Mouse (Mus musculus) common myeloid progenitor, adult 5-6 weeks (primary cell): Measurements from ENCODE around the gene Prkar2a. TPM values are rescaled to one million over a fixed set of nuclear protein-coding genes. Genes with fewer than 3 reads are reported as not detected.

ENCODE experiments used
- ATAC-seq: replicated peaks from 2 replicates; pipeline ENCODE4 v1.8.0; 2016; ENCODE audit warnings: low read depth, mild to moderate bottlenecking, moderate TSS enrichment, inconsistent platforms; ENCODE audit not compliant: poor library complexity, severe bottlenecking
- total RNA-seq: library from RNA; stranded (forward); fragments of 200-1000, 187-1606 nt; gene quantifications from 2 replicates; pipeline ENCODE4 v1.2.3, GENCODE M21; 2017

Prkar2a gene
- total RNA-seq, 1 experiment from 2014 or later: 28.1 TPM

DNA sequence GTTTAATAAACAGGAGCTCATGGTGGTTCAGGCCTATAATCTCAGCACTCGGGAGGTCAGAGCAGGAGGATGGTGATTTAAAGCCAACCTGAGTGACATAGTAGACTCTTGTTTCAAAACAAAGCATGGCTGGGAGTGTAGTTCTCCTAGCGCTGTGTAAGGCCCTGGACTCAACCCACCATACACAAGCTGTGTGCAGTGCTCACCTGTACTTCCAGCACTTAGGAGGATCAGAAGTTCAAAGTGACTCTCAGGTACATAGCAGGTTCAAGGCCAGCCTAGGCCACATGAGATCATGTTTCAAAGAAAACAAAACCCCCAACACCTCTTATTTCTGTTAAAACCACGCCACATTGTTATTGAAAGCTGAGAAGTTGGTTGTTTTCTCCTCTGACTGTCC lies 99.6 kb downstream of the Prkar2a start:
- no peak for ATAC-seq

DNA sequence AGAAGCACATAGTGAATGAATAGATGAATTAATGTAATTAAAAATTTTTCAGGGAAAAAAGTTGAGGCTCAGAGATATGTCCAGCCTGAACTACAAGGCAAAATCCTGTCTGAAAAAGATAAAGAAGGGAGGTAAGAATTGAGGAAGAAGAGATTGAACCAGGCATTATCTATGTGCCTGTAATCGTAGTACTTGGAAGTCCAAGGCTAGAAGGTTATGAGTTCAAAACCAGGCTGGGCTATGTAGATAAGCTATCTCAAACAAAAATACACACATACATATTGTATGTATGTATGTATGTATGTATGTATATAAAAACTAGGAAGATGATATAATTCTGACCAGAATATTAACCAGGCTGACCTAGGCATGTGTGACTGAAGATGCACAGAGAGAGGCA lies 103.2 kb downstream of the Prkar2a start:
- 0 out of 2 replicates have a peak, but pooled peaks have one; percentile 19 for ATAC-seq

DNA sequence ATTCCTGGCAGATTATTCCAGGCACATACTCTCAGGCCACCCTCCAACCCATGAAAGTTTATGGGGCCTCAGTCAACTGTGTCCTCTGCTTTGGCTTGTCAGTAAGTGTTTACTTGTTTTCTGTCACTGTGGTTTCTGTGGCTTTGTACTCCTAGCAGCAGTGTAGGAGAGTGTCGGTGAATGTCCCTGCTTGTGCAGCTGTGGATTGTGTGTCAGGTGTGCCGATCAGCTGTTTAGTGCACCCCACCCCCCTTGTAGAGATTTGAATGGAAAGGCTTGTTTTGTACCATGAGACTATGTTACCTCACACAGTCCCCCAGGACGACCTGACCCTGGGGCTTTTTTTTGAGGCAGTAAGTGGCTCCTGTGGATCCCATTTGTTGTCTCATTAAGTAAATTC lies 103.6 kb downstream of the Prkar2a start:
- ATAC-seq: no peak

DNA sequence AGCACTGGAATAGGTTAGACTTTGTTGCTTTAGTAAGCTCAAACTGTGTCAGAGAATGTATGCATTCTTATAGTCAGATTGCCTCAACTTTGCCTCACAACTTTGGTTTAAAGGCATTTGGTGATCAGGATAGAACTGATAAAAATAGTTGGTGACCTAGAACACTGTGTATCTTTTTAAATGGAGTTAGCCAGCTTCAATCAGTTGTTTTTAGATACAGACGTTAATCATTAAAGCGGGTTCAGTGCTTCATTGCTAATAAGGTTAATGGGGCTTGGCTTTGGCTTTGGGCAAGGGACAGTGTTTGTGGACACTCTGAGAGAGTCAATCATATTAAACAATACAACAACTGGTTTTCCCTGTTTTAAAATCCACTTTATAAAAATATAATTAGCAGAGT lies 106.2 kb downstream of the Prkar2a start:
- no peak for ATAC-seq

DNA sequence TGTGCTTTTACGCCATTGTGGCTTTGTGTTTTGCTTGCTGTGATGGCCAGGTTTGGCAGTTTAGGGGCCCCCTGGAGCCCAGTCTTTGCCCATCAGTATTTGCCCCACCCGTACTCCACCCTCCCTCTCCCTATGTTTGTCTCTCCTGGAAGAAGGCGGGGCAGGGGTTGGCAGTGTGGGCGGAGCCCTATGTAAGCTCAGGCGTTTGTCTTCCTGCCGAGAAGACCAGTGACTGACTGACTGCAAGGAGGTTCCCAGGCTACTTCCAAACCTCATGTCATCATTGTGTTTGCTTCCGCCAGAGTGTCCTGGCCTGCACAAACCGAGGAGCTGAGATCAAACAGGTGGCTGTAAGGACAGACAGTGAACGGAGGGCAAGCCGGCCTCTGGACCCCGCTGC lies 106.6 kb downstream of the Prkar2a start:
- peak; percentile 71 for ATAC-seq

DNA sequence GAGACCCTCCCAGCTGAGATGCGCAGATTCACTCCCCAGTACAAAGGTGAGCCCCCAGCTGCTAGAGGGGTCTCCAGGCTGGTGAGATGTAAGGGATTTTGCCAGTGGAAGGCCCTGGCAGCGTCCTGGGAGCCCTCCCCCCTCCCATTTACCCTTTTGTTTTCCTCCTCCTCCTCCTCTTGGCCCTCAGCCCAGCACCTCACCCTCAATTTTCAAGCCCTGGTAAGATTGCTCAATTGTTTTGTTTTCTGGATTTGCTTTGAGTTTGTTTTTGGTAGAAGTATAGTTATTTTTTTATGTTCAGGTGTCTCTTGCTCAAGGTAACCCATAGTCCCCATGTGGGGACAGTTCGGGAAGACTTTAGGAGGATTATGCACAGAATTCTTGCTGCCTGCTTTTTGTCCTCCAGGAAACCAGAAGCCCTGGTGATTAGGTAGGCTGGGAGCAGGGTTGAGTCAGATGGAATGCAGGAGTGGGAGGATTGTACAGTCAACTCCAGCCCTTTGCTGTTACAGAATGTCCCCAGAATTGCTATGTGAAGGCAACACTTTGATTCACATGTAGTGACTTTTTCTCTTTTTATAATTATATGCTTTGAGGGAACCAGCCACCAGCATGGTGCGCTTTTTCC lies 107.4 kb downstream of the Prkar2a start:
- ATAC-seq: no peak

DNA sequence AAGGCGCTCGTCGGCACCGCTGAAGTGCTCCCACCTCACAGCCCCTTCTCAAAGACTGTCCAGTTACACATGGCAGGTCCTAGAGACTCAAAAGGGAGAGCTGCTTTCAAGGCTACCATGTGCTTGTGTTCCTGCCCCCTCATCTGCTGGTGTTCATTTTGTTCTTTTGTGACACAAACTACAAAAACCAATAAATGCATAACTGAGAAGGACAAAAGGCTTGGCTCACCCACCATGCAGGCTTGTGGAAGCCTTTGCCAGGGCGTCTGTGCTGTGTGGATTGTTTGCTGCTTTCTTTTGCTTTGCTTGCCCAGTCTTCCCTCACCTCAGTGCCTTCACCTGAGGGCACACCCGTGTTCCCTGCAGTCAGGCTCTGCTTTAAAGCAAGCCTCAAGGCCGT lies 108.4 kb downstream of the Prkar2a start:
- ATAC-seq: no peak

DNA sequence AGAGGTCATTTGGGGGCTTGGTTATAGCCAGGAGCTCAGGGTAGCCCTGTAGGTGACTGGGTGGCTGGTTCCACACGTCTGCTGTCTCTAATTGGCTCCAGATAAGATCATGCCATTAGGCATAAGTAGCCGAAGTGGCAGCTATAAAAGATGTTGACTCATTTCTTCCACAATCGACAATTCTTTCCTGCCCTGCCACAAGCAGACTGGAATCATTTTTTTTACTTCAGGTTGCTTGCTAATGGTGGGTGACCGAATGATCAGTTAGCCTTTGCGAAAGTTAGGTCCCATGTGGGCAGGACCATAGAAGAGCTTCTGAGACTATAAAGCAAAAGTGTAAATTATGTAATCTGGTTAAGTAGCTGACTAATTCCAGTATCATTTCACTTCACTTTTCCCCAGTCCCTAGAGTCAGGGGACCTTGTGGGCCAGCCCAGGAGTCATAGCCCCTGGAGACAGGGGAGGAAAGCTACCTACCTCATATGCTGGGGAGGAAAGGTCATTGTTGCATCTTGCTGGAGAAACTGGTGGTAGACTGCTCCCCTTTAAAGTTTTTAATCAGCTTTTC lies 109.5 kb downstream of the Prkar2a start:
- no peak for ATAC-seq

GRCm38 (mm10) chr9:108799564-108799963 lies 110.5 kb downstream of the Prkar2a start:
- ATAC-seq: no peak

Other genes with a start within 250 kb of the Prkar2a start
- 11.0 and 15.4 TPM in 2 replicates for gene Ccdc71, start 228.8 kb upstream of the Prkar2a start, total RNA-seq
- 6.8 and 8.2 TPM in 2 replicates for gene Klhdc8b, start 227.7 kb upstream of the Prkar2a start, total RNA-seq
- 0.15 and 0.37 TPM in 2 replicates for gene Lamb2, start 209.6 kb upstream of the Prkar2a start, total RNA-seq
- 54.3 and 63.1 TPM in 2 replicates for gene Usp19, start 198.7 kb upstream of the Prkar2a start, total RNA-seq
- gene Qars, start 181.6 kb upstream of the Prkar2a start, total RNA-seq: 149 and 207 TPM in 2 replicates
- 131 and 150 TPM in 2 replicates for gene Qrich1, start 172.5 kb upstream of the Prkar2a start, total RNA-seq
- 317 and 371 TPM in 2 replicates for gene Impdh2, start 129.0 kb upstream of the Prkar2a start, total RNA-seq
- gene Ndufaf3, start 121.9 kb upstream of the Prkar2a start, total RNA-seq: 9.8 and 18.9 TPM in 2 replicates
- 37.7 and 38.8 TPM in 2 replicates for gene Dalrd3, start 119.4 kb upstream of the Prkar2a start, total RNA-seq
- 22.0 and 29.5 TPM in 2 replicates for gene Wdr6, start 110.6 kb upstream of the Prkar2a start, total RNA-seq
- gene P4htm, start 91.6 kb upstream of the Prkar2a start, total RNA-seq: 0.39 and 1.1 TPM in 2 replicates
- gene Arih2, start 39.9 kb upstream of the Prkar2a start, total RNA-seq: 50.6 and 57.8 TPM in 2 replicates
- gene Slc25a20, start 27.2 kb upstream of the Prkar2a start, total RNA-seq: 29.1 and 39.0 TPM in 2 replicates
- gene Ip6k2, start 94.5 kb downstream of the Prkar2a start, total RNA-seq: 52.2 and 57.5 TPM in 2 replicates
- gene Nckipsd, start 119.1 kb downstream of the Prkar2a start, total RNA-seq: 1.6 and 6.1 TPM in 2 replicates
- 0.10 and 0.23 TPM in 2 replicates for gene Celsr3, start 137.0 kb downstream of the Prkar2a start, total RNA-seq
- gene Slc26a6, start 164.0 kb downstream of the Prkar2a start, total RNA-seq: 1.3 and 1.8 TPM in 2 replicates
- gene Tmem89, start 225.3 kb downstream of the Prkar2a start, total RNA-seq: not detected in 2 replicates
- 173 and 182 TPM in 2 replicates for gene Uqcrc1, start 247.3 kb downstream of the Prkar2a start, total RNA-seq